Mouse (Mus musculus): ENCODE results near the gene Dpep1. TPM values are rescaled to one million over a fixed set of nuclear protein-coding genes. Genes with fewer than 3 reads are reported as not detected.

Dpep1 gene
- polyA plus RNA-seq, 1 experiment from 2014 or later: not detected

GRCm38 (mm10) chr8:123245543-123245942, 59.5 kb downstream of the Dpep1 start:
- in situ Hi-C loops (cut with MboI; ENCODE audit: low pct_unique_long_range_greater_than_20kb): no loop called here
- no peaks in the 10 kb centered on the region for H3K27me3 ChIP-seq
- DNase-seq (ENCODE audit: low read depth, low spot score): no peak
- ChIA-PET CTCF (interaction anchor here (1.2 to 1.9 kb wide), 2 partner anchors 9 to 10 kb away, joined by 3 to 5 read pairs; partner anchors contain the start of gene Spata2l), POLR2A (interaction anchor here (1.3 kb wide), 1 partner anchor 9 kb away, joined by 4 read pairs; the partner anchor contains the start of gene Spata2l)
- no peak for ATAC-seq
- TF ChIP-seq CTCF (IDR thresholded peaks at IDR 0.05): no peak

DNA sequence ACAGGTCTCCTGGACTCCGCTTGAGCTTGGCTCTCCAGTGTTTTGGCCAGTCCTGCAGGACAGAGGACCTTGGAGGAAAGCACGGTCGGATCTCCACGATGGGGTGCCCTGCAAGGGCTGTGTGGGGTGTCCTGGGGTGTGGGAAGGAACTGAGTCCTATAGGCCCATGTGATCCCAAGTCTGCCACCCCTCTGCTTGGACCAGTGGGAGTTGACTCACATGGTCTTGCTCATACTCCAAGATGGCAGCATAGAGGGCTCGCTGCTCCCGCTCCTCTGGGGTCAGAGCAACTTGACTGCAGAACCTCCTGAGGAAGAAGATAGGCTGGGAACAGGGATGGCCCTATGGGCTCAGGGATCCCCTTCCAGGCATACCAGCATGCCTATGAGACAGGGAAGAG, 61.7 kb downstream of the Dpep1 start:
- in situ Hi-C loops (cut with MboI; ENCODE audit: low pct_unique_long_range_greater_than_20kb): no loop called here
- ChIA-PET POLR2A (no interaction called here), CTCF (no interaction called here)
- no peak for ATAC-seq
- no peaks in the 10 kb centered on the region for H3K27me3 ChIP-seq
- no peak for TF ChIP-seq CTCF (IDR thresholded peaks at IDR 0.05)
- no peak for DNase-seq (ENCODE audit: low read depth, low spot score)

DNA sequence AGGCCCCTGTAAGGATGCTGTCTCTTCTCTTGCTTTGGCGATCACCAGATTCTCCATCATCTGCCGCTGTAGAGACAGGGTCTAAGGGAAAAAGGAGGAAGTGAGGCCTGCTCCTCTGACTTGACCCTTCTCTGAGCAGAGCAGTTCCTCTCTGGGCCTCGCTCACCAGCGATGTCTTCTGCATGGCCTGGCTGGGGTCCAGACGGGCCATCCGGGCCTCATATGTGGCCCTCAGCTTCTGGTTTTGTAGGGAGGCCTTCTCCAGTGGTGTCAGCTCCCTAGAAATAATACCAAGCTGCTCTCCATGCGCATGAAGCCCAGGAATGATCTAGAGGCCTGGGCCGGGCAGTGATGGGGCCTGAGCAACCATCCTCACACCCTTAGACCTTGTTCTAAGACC, 62.6 kb downstream of the Dpep1 start:
- TF ChIP-seq CTCF (IDR thresholded peaks at IDR 0.05): no peak
- CTCF ChIA-PET: interaction anchor here (1.0 kb wide), 1 partner anchor 15 kb away, joined by 3 read pairs; no protein-coding TSS in a partner anchor
- no peak for DNase-seq (ENCODE audit: low read depth, low spot score)
- in situ Hi-C loops (cut with MboI; ENCODE audit: low pct_unique_long_range_greater_than_20kb): no loop called here
- H3K27me3 ChIP-seq: no peaks in the 10 kb centered on the region
- no peak for ATAC-seq
- POLR2A ChIA-PET: no interaction called here

DNA sequence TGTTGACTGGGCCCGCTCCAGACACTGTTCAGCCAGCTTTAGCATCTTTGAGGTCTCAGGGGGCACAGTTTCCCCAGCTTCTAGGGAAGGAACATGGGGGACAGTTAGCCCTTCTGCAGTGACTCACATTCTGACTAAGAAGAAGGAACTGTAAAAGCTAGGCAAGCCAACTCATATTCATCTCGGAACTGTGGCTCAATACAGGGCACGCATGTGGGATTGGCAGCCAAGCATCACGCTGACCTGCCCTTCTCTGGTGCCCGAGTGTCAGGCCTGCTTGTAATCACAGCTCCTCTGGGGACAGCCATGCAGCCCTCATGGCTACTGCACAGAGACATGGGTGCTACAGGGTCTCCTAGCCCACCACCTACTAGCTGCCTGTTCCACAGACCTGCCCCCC, 64.9 kb downstream of the Dpep1 start:
- no peak for TF ChIP-seq CTCF (IDR thresholded peaks at IDR 0.05)
- no peak for ATAC-seq
- H3K27me3 ChIP-seq: no peaks in the 10 kb centered on the region
- CTCF ChIA-PET: interaction anchor here (1.3 to 1.6 kb wide), 2 partner anchors 9 to 17 kb away, joined by 3 to 4 read pairs; no protein-coding TSS in a partner anchor
- POLR2A ChIA-PET: interaction anchor here (1.5 kb wide), 2 partner anchors 12 to 17 kb away, joined by 3 to 4 read pairs; no protein-coding TSS in a partner anchor
- in situ Hi-C loops (cut with MboI; ENCODE audit: low pct_unique_long_range_greater_than_20kb): no loop called here
- no peak for DNase-seq (ENCODE audit: low read depth, low spot score)

Other genes with a start within 250 kb of the Dpep1 start
- gene Ankrd11, start 144.0 kb upstream of the Dpep1 start, polyA plus RNA-seq (2021): 76.4 TPM
- 143 TPM for gene Spg7, start 123.3 kb upstream of the Dpep1 start, polyA plus RNA-seq (2021)
- gene Rpl13, start 83.9 kb upstream of the Dpep1 start, polyA plus RNA-seq (2021): 1,017 TPM
- gene Cpne7, start 68.9 kb upstream of the Dpep1 start, polyA plus RNA-seq (2021): 0.05 TPM
- gene Sult5a1, start 27.9 kb upstream of the Dpep1 start, polyA plus RNA-seq (2021): 0.05 TPM
- gene Chmp1a, start 26.5 kb downstream of the Dpep1 start, polyA plus RNA-seq (2021): 133 TPM
- 5.4 TPM for gene Spata33, start 26.6 kb downstream of the Dpep1 start, polyA plus RNA-seq (2021)
- 55.8 TPM for gene Cdk10, start 38.6 kb downstream of the Dpep1 start, polyA plus RNA-seq (2021)
- 4.7 TPM for gene Spata2l, start 50.0 kb downstream of the Dpep1 start, polyA plus RNA-seq (2021)
- 22.3 TPM for gene Zfp276, start 68.0 kb downstream of the Dpep1 start, polyA plus RNA-seq (2021)
- gene Vps9d1, start 68.1 kb downstream of the Dpep1 start, polyA plus RNA-seq (2021): 22.1 TPM
- gene Fanca, start 132.3 kb downstream of the Dpep1 start, polyA plus RNA-seq (2021): 28.5 TPM
- gene Spire2, start 146.5 kb downstream of the Dpep1 start, polyA plus RNA-seq (2021): 7.1 TPM
- gene Tcf25, start 187.5 kb downstream of the Dpep1 start, polyA plus RNA-seq (2021): 232 TPM
- gene Mc1r, start 220.9 kb downstream of the Dpep1 start, polyA plus RNA-seq (2021): 0.05 TPM
- 3.9 TPM for gene Tubb3, start 225.2 kb downstream of the Dpep1 start, polyA plus RNA-seq (2021)
- 38.9 TPM for gene Def8, start 237.3 kb downstream of the Dpep1 start, polyA plus RNA-seq (2021)